Mouse (Mus musculus) neural tube, embryonic 14.5 days (tissue): ENCODE results near the gene Arl2. TPM values are rescaled to one million over a fixed set of nuclear protein-coding genes. Genes with fewer than 3 reads are reported as not detected.
"Not testable (repeated sequence)": the region's sequence is repeated elsewhere in the genome, so short reads cannot be mapped to it uniquely, and the experiment has no call there.

ENCODE experiments used
- ATAC-seq: fragments of 200-750 bp; cut with Nextera tagmentation; 2 replicates; pipeline ENCODE4 v1.8.0; 2017; ENCODE audit warnings: low read depth, mild to moderate bottlenecking, moderate TSS enrichment, moderate library complexity
- H3K27ac ChIP-seq: fragments of 300-500 bp; sonication (generic); 2 replicates; pipeline ENCODE4 v1.5.1; 2014; ENCODE audit warnings: low read depth, mild to moderate bottlenecking, control low read depth, low read length, moderate library complexity, mixed read lengths
- H3K27me3 ChIP-seq: fragments of 300-500 bp; sonication (generic); 2 replicates; pipeline ENCODE4 v1.6.1; 2014; ENCODE audit warnings: low read length; ENCODE audit not compliant: control insufficient read depth, insufficient read depth
- H3K36me3 ChIP-seq: fragments of 300-500 bp; sonication (generic); 2 replicates; pipeline ENCODE4 v1.6.1; 2014; ENCODE audit warnings: low read length, mixed read lengths; ENCODE audit not compliant: control insufficient read depth, insufficient read depth
- H3K4me1 ChIP-seq: fragments of 300-500 bp; sonication (generic); 2 replicates; pipeline ENCODE4 v1.6.1; 2014; ENCODE audit warnings: low read length; ENCODE audit not compliant: control insufficient read depth, insufficient read depth
- H3K4me2 ChIP-seq: fragments of 300-500 bp; sonication (generic); 2 replicates; pipeline ENCODE4 v1.6.1; 2014; ENCODE audit warnings: mild to moderate bottlenecking, low read depth, low read length, control low read depth
- H3K4me3 ChIP-seq: fragments of 300-500 bp; sonication (generic); 2 replicates; pipeline ENCODE4 v1.5.1; 2014; ENCODE audit warnings: low read depth, low read length, control low read depth, mixed read lengths
- H3K9ac ChIP-seq: fragments of 300-500 bp; sonication (generic); replicated peaks from 2 replicates; pipeline ENCODE4 v1.6.1; 2014; ENCODE audit warnings: low read depth, mild to moderate bottlenecking, control low read depth, low read length, mixed read lengths
- H3K9me3 ChIP-seq: fragments of 300-500 bp; sonication (generic); 2 replicates; pipeline ENCODE4 v1.6.1; 2016; ENCODE audit warnings: low read length; ENCODE audit not compliant: control insufficient read depth
- WGBS: fragments of 180-500 bp; shearing (Covaris S2); extraction: QIAGEN DNeasy Blood & Tissue Kit; methylation state at CpG from one replicate; pipeline ENCODE4 v1.1.7; 2014; 5-methylcytosine and 5-hydroxymethylcytosine counted together
- polyA plus RNA-seq: library from polyadenylated mRNA; unstranded; fragments of >200 nt; fragmentation: Nextera tagmentation; extraction: Ambion mirVana; gene quantifications from 2 replicates; pipeline ENCODE4 v1.2.1, GENCODE M21; 2014

Gene Arl2
- polyA plus RNA-seq, 1 experiment from 2014 or later, result 123 TPM

DNA sequence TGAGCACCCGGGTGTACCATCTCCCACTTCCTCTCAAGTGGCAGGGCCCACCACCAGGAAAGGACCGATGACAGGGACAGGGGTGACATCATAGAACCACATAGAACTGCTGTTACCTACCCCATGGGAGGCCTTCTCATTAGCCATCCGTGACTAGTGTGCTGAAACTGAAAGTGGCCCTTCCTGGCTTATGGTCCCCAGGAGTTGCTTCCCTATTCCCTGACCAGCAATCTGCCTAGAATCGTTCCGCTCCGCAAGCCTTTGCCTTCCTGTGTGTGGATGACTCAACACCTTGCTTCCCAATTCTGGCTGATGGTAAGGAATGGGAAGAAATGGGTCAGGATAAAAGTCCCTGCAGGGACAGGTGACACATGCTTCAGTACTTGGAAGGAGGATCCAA lies 15.9 kb upstream of the Arl2 start:
- Histone ChIP-seq H3K4me2 (no peak overlapping the region), H3K36me3 (no peaks in the 10 kb centered on the region), H3K27me3 (no peaks in the 10 kb centered on the region), H3K4me3 (no peak overlapping the region), H3K27ac (no peak overlapping the region), H3K9me3 (no peaks in the 10 kb centered on the region), H3K4me1 (no peaks in the 10 kb centered on the region), H3K9ac (no peak overlapping the region)
- WGBS, result 71% methylated on average over 6 of the region's 6 CpGs
- no peak for ATAC-seq

DNA sequence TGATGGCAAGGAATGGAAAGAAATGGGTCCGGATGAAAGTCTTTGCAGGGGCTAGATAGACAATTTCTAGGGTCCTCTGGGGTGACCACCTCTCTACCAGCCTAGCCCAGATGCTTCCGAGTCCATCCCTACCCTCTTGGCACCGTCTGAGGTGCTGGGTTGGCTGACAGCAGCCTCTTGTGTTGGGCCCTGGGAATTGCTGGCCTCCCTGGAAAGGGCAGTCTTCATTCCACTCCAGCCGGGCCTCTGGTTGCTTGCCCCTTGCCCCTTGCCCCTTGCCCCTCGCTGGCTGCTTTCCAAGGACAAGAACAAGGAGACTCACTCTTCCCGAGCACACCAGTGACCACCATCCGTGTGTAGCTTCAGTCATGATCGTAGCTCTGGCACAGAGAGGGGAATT lies 15.0 kb upstream of the Arl2 start:
- H3K36me3 ChIP-seq, result no peaks in the 10 kb centered on the region
- no peaks in the 10 kb centered on the region for H3K4me1 ChIP-seq
- H3K4me2 ChIP-seq, result no peak overlapping the region
- H3K9ac ChIP-seq, result no peak overlapping the region
- no peak for ATAC-seq
- no peak overlapping the region for H3K4me3 ChIP-seq
- no peak overlapping the region for H3K27ac ChIP-seq
- WGBS, result 63% methylated on average over 8 of the region's 8 CpGs
- H3K27me3 ChIP-seq, result no peaks in the 10 kb centered on the region
- H3K9me3 ChIP-seq, result no peaks in the 10 kb centered on the region

DNA sequence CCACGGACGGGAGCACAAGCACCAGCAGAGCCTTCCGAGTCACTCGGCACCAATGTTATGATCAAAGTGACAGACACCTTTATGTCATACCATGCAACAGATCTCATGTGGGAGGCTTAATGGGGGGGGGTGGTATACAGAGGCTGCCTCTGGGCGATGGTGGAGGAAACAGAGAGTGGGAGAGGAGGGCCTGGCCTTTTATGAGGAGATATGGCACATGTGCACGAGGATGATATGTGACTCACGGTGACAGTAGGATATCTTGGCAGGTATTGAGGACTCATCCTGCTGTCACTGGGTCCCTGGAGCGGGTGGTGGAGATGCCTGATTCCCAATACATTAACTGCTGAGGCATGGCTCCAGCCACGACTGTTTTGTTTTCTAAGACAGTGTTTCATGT lies 13.8 kb upstream of the Arl2 start:
- no peaks in the 10 kb centered on the region for H3K4me1 ChIP-seq
- H3K9me3 ChIP-seq, result no peaks in the 10 kb centered on the region
- H3K27me3 ChIP-seq, result no peaks in the 10 kb centered on the region
- H3K4me2 ChIP-seq, result no peak overlapping the region
- H3K9ac ChIP-seq, result no peak overlapping the region
- WGBS, result 90% methylated on average over 9 of the region's 9 CpGs
- no peak overlapping the region for H3K4me3 ChIP-seq
- no peak for ATAC-seq
- H3K27ac ChIP-seq, result no peak overlapping the region
- H3K36me3 ChIP-seq, result no peaks in the 10 kb centered on the region

DNA sequence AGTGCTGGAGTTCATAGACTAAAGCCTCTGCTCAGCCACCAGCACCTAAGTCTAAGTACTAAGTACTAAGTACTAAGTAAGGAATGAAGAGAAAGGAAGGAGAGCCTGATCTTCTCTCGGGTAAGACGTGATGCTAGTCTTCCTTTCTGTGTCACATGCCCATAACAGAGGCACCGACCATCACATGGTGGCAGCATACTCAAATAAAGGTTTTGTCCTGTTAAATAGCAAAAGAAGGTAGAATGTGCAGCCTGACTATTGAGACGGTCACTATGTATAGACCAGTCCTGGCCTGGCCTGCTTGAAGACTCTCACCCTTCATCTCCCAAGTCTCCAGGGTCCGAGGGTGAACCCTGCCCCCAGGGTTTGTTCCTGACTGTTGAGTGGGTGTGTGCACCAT lies 3.5 kb upstream of the Arl2 start:
- Histone ChIP-seq H3K36me3 (no peaks in the 10 kb centered on the region), H3K9ac (no peak overlapping the region), H3K9me3 (no peaks in the 10 kb centered on the region), H3K27ac (no peak overlapping the region), H3K27me3 (no peaks in the 10 kb centered on the region; the same call in 1 of the 2 replicates), H3K4me2 (no peak overlapping the region), H3K4me3 (no peak overlapping the region), H3K4me1 (peaks cover 8% of the 10 kb centered on the region)
- 81% methylated on average over 5 of the region's 5 CpGs for WGBS
- ATAC-seq, result no peak

DNA sequence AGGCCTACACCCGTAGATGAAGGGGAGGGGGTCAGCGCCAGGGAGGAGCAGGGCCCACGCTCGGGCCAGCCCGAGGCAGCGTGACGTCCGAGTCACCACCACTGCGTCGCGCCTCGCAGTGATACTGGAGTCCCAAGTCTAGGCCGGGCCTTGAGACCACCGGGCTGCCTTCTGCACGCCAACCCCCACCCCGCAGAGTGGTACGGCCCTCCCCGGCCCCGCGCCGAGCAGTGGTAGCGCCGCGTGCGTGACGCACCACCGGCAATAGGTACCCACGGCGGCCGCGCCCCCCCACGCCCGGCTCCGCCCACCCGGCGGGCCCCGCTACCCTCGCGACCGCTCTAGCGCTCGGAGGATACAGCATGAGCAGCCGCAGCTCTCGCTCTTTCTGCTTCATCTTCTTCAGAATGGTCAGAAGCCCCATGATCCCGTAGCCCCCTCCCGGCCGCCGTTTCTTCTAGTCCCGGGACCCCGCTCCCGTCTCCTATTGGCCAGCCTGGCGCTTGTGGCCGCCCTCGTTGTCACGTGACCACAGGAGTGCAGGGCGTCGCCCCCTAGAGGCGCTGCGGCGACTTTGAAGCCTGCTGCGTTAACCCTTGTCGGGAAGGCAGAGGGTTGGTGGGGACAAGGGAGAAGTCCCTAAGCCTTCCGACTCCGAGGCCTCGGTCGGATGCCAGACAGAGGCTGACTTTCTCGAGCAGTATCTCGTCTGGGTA lies 512 bp downstream of the Arl2 start, which contains the start of gene Batf2:
TSS of gene Batf2 (plus strand) at position 306 of the 716 bp plus-strand sequence.
- ATAC-seq, result peak; percentile 95
- Histone ChIP-seq H3K36me3 (peaks cover 7% of the 10 kb centered on the region), H3K9me3 (no peaks in the 10 kb centered on the region), H3K9ac (peak within 1 kb of the TSS; percentile 77), H3K4me3 (peak within 1 kb of the TSS; percentile 58), H3K4me1 (peaks cover 11% of the 10 kb centered on the region), H3K4me2 (peak within 1 kb of the TSS; percentile 89), H3K27ac (peak within 1 kb of the TSS; percentile 96), H3K27me3 (no peaks in the 10 kb centered on the region; the same call in 1 of the 2 replicates)
- under 1% methylated on average over 67 of the region's 68 CpGs for WGBS

DNA sequence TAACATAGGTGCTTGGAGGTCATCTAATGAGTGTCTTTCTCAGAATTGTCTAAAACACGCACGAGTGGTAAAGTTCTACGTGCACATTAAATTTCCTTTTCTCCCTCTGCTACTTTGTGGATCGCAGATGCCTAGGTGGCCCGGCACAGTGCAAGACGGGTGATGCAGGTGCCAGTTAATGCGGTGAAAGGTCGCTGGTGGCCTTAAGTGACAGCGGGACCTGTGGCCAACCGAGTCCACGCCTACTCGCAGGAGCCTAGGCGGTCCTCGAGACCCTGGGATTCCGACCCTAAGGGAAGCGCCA lies 1.0 kb downstream of the Arl2 start:
- H3K9me3 ChIP-seq, result no peaks in the 10 kb centered on the region
- H3K4me3 ChIP-seq, result peak overlapping the region; percentile 58
- H3K36me3 ChIP-seq, result peaks cover 11% of the 10 kb centered on the region
- H3K4me1 ChIP-seq, result peaks cover 11% of the 10 kb centered on the region
- no peaks in the 10 kb centered on the region; the same call in 1 of the 2 replicates for H3K27me3 ChIP-seq
- peak overlapping the region; percentile 96 for H3K27ac ChIP-seq
- ATAC-seq, result no peak
- H3K9ac ChIP-seq, result peak overlapping the region; percentile 77
- 6% methylated on average over 16 of the region's 16 CpGs for WGBS
- H3K4me2 ChIP-seq, result peak overlapping the region; percentile 89

DNA sequence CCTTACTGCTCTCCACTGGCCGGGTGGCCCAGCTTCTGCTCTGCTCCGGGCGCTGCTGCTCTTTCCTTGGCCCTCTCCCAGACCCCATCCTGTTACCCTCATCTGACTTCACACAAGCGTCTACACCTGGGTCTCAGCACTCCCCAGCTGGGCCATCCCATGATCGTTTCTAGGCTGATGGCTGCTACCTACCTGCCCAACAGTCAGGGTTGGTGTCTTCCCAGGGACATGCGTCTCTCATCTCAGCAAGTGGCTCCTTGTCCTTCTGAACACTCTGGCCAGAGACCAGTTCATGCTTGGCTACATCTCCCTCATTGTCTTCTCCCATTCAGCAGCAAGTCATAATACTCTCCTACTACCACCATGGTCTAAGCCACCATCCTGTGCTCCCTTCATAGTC lies 1.6 kb downstream of the Arl2 start:
- H3K4me1 ChIP-seq, result peaks cover 11% of the 10 kb centered on the region
- peak overlapping the region; percentile 89 for H3K4me2 ChIP-seq
- WGBS, result 92% methylated on average over 6 of the region's 6 CpGs
- H3K4me3 ChIP-seq, result peak overlapping the region; percentile 58
- peak overlapping the region; percentile 77; the same call in 1 of the 2 replicates for H3K9ac ChIP-seq
- H3K9me3 ChIP-seq, result no peaks in the 10 kb centered on the region
- no peak for ATAC-seq
- H3K27me3 ChIP-seq, result no peaks in the 10 kb centered on the region; the same call in 1 of the 2 replicates
- no peak overlapping the region; the same call in 1 of the 2 replicates for H3K27ac ChIP-seq
- peaks cover 11% of the 10 kb centered on the region for H3K36me3 ChIP-seq

DNA sequence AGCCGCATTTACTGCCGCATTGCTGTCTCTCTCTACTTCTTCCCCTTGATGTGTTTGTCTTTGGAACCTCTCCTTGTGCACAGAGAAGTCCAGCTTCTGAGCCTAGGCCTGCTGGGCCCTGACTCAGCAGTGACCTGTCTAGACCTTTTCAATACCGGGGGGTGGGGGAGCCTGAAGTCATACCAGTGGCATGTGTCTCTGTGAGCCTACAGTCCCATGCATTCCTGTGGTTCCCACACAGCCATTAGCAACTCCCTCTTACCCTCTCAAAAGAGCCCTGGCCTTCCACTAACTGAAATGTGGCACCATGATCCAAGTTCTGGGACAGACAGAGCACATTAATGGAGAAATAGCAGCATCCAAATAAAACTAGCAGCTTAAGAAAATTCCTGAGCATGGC lies 5.0 kb downstream of the Arl2 start:
- no peak overlapping the region for H3K27ac ChIP-seq
- H3K36me3 ChIP-seq, result peaks cover 11% of the 10 kb centered on the region
- no peak overlapping the region for H3K4me3 ChIP-seq
- WGBS, result 87% methylated on average over 3 of the region's 3 CpGs
- no peak for ATAC-seq
- peaks cover 6% of the 10 kb centered on the region for H3K4me1 ChIP-seq
- H3K27me3 ChIP-seq, result no peaks in the 10 kb centered on the region; the same call in 1 of the 2 replicates
- H3K4me2 ChIP-seq, result no peak overlapping the region
- no peaks in the 10 kb centered on the region for H3K9me3 ChIP-seq
- no peak overlapping the region for H3K9ac ChIP-seq

DNA sequence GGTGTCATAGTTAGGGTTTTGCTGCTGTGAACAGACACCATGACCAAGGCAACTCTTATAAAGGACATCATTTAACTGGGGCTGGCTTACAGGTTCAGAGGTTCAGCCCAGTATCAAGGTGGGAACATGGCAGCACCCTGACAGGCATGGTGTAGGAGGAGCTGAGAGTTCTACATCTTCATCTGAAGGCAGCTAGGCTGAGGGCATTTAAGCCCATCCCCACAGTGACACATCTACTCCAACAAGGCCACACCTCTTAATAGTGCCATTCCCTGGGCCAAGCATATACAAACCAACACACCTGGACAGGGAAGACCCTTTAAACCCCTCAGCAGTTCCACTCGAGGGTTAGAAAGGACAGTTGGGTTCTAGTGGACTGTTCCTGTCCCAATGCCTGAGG lies 8.2 kb downstream of the Arl2 start:
- H3K4me1 ChIP-seq, ATAC-seq, H3K4me2 ChIP-seq, H3K27me3 ChIP-seq, H3K9me3 ChIP-seq, H3K4me3 ChIP-seq, H3K27ac ChIP-seq, H3K9ac ChIP-seq: not testable (repeated sequence)
- peaks cover 11% of the 10 kb centered on the region for H3K36me3 ChIP-seq
- 47% methylated on average over 1 of the region's 1 CpGs for WGBS
